Mouse (Mus musculus) midbrain, postnatal 0 days (tissue): Measurements from ENCODE around the gene Colgalt2. TPM values are rescaled to one million over a fixed set of nuclear protein-coding genes. Genes with fewer than 3 reads are reported as not detected.
"Not testable (repeated sequence)": the region's sequence is repeated elsewhere in the genome, so short reads cannot be mapped to it uniquely, and the experiment has no call there.

Experiments
- ATAC-seq: fragments of 200-750 bp; cut with Nextera tagmentation; 2 replicates; pipeline ENCODE4 v1.8.0; 2017; ENCODE audit warnings: moderate number of reproducible peaks, mild to moderate bottlenecking, moderate TSS enrichment, moderate library complexity; ENCODE audit not compliant: low FRiP score
- DNase-seq: peaks from one replicate; pipeline ENCODE4 v3.0.0-alpha.2; 2015; ENCODE audit warnings: low spot score
- H3K27ac ChIP-seq: fragments of 300-500 bp; sonication (generic); 2 replicates; pipeline ENCODE4 v1.5.1; 2014; ENCODE audit warnings: low read depth, mild to moderate bottlenecking, low read length, mixed read lengths
- H3K27me3 ChIP-seq: fragments of 300-500 bp; sonication (generic); 2 replicates; pipeline ENCODE4 v1.6.1; 2014; ENCODE audit warnings: low read length, control low read depth, mixed read lengths; ENCODE audit not compliant: insufficient read depth
- H3K36me3 ChIP-seq: fragments of 300-500 bp; sonication (generic); 2 replicates; pipeline ENCODE4 v1.6.1; 2014; ENCODE audit warnings: low read length, control low read depth, mixed read lengths; ENCODE audit not compliant: insufficient read depth
- H3K4me1 ChIP-seq: fragments of 300-500 bp; sonication (generic); 2 replicates; pipeline ENCODE4 v1.6.1; 2014; ENCODE audit warnings: mild to moderate bottlenecking, control low read depth, antibody characterized with exemption, low read length, mixed read lengths; ENCODE audit not compliant: insufficient read depth
- H3K4me2 ChIP-seq: fragments of 300-500 bp; sonication (generic); 2 replicates; pipeline ENCODE4 v1.6.1; 2014; ENCODE audit warnings: low read depth, mild to moderate bottlenecking, low read length, mixed read lengths; ENCODE audit not compliant: poor library complexity, severe bottlenecking
- H3K4me3 ChIP-seq: fragments of 300-500 bp; sonication (generic); 2 replicates; pipeline ENCODE4 v1.5.1; 2014; ENCODE audit warnings: low read depth, mild to moderate bottlenecking, low read length, moderate library complexity
- H3K9ac ChIP-seq: fragments of 300-500 bp; sonication (generic); replicated peaks from 2 replicates; pipeline ENCODE4 v1.6.1; 2014; ENCODE audit warnings: mild to moderate bottlenecking, low read length, moderate library complexity, mixed read lengths; ENCODE audit not compliant: poor library complexity, severe bottlenecking
- H3K9me3 ChIP-seq: fragments of 300-500 bp; sonication (generic); 2 replicates; pipeline ENCODE4 v1.6.1; 2016; ENCODE audit warnings: low read length, control low read depth
- CTCF ChIP-seq: IDR thresholded peaks from 2 replicates; pipeline ENCODE4 v1.5.1; 2016; ENCODE audit warnings: antibody characterized with exemption, mild to moderate bottlenecking
- WGBS: fragments of 180-500 bp; shearing (Covaris S2); extraction: QIAGEN DNeasy Blood & Tissue Kit; methylation state at CpG from one replicate; pipeline ENCODE4 v1.1.7; 2014; 5-methylcytosine and 5-hydroxymethylcytosine counted together
- polyA plus RNA-seq: library from polyadenylated mRNA; unstranded; fragments of >200 nt; fragmentation: Nextera tagmentation; extraction: Ambion mirVana; gene quantifications from 2 replicates; pipeline ENCODE4 v1.2.1, GENCODE M21; 2015
- total RNA-seq: library from RNA; depleted of rRNA; stranded (reverse); fragments of >200 nt; gene quantifications from 2 replicates; pipeline ENCODE4 v1.2.3, GENCODE M21; 2014

The Colgalt2 gene
- total and polyA plus RNA-seq, 2 experiments from 2014 or later: 5.3 to 14.2 TPM

DNA sequence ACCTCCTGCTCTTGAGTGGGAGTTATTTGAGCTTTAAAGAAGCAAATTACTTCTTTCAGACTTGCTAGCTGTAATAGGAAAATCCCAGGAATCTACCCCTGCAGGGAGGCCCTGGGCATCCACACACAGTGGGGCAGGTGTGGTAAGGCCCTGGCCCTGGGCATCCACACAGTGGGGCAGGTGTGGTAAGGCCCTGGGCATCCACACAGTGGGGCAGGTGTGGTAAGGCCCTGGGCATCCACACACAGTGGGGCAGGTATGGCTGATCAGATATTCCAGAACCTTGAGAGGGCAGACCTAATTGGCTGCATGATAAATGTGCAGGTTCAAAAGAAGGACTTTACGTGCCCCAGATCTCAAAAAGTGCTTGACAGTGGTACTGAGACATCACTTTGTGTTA, 15.0 kb upstream of the Colgalt2 start:
- no peak for ATAC-seq
- Histone ChIP-seq H3K36me3 (0 out of 2 replicates have a peak, but pooled peaks cover 4% of the 10 kb centered on the region), H3K9ac (no peak overlapping the region), H3K4me2 (no peak overlapping the region), H3K4me1 (no peaks in the 10 kb centered on the region), H3K9me3 (no peaks in the 10 kb centered on the region), H3K27me3 (no peaks in the 10 kb centered on the region), H3K27ac (no peak overlapping the region), H3K4me3 (no peak overlapping the region)
- DNase-seq: no peak
- 95% methylated on average over 1 of the region's 1 CpGs for WGBS
- TF ChIP-seq CTCF: no peak

DNA sequence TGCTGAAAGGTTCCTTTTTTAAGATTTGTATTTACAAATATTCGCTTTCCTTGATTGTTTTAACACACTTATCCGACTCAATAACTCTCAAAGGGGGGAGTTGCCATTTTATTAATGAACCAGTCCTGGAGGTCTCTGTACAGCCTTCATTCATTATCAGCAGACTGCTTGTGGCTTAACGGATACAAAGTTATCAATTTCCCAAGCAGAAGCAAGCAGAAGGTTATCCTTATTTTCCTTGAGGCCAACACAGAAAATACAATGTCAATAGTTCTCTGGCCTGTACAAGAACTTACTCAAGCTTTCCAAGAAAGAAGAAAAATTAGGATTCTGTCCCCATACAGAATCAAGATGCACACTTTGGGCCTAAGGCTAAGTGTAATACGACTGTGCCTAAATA, 13.9 kb upstream of the Colgalt2 start:
- H3K27me3 ChIP-seq, DNase-seq, H3K9me3 ChIP-seq, H3K27ac ChIP-seq, H3K4me1 ChIP-seq, H3K36me3 ChIP-seq: not testable (repeated sequence)
- 33% methylated on average over 2 of the region's 4 CpGs for WGBS
- Histone ChIP-seq H3K4me3 (peak overlapping the region; percentile 88), H3K4me2 (peak overlapping the region; percentile 72), H3K9ac (peak overlapping the region; percentile 74)
- ATAC-seq: 0 out of 2 replicates have a peak, but pooled peaks have one; percentile 7

DNA sequence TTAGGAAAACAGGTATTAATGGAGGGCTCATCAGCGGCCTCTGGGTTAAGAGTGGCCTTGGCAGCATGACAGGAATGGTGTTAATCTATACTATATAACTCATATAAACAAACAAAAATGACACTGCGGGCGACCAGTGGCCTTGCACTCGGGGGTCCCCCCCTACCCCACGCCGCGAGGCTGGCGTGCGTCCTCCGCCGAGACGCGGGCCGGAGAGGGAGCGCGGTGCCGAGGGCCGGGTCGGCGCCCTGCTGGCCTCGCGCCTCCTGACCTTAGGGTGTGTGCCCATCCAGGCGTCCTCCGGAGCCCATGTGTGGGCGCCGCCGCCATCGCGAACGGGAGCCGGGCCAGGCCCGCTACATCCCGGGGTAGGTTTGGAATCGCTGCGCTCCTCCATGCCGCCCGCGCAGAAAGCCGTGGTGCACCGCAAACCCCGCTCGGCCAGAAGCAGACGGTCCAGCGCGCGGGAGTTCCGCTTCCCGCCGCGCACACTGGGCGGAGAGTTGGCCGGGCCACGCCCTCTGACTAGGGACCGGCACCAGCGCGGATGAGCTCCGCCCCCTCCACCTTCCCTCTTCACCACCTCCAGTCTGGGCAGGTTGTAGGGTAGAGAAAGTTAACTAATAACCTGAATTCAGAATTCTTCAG, 13.3 kb upstream of the Colgalt2 start, which contains the start of gene Tsen15:
Gene Tsen15 (minus strand): TSS at position 501 of the 648 bp plus-strand sequence.
- Histone ChIP-seq H3K4me2 (peak within 1 kb of the TSS; percentile 72), H3K36me3 (0 out of 2 replicates have a peak, but pooled peaks cover 4% of the 10 kb centered on the region), H3K9ac (peak within 1 kb of the TSS; percentile 74), H3K4me3 (peak within 1 kb of the TSS; percentile 88), H3K27me3 (no peaks in the 10 kb centered on the region), H3K4me1 (no peaks in the 10 kb centered on the region), H3K9me3 (no peaks in the 10 kb centered on the region), H3K27ac (no peak within 1 kb of the TSS)
- TF ChIP-seq CTCF: no peak
- ATAC-seq (peak; percentile 91), DNase-seq (peak; percentile 78)
- WGBS: under 1% methylated on average over 57 of the region's 57 CpGs

DNA sequence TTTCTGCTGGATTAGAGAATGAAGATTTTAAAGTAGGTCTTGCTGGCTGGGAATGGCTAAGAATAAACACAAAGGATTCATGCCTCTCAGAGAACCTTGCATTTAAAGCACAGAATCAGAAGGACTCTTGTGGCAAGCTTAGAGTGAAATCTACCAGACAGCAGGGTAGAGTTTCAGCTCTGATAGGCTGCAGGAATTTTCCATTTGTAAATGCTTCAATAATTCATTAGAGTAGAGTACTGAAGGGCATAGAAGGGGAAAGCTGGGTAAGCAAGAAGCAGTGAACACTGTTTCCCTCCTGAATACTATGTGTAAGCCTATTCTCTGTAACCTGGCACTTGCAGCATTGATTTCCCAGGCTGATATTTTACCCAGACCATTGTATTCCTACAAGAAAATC, 10.4 kb upstream of the Colgalt2 start:
- ATAC-seq: no peak

DNA sequence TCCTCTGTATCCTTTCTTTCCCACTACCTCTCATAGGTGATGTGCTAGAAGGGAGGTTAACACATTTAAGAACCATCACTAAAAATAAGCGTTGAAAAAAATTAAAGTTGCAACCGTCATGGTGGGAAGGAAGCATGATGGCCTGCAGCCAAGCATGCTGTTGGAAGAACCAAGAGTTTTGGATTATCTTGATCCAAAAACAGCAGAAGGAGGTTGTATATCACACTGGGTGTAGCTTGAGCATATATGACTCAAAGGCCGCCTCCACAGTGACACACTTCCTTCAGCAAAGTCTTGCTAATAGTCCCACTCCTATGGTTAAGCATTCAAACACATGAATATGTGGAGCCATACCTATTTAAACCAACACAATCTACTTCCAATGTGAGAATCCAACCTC, 5.5 kb upstream of the Colgalt2 start:
- ATAC-seq: no peak
- Histone ChIP-seq H3K9me3 (no peaks in the 10 kb centered on the region), H3K4me1 (no peaks in the 10 kb centered on the region), H3K4me2 (no peak overlapping the region), H3K27ac (no peak overlapping the region), H3K27me3 (no peaks in the 10 kb centered on the region), H3K4me3 (no peak overlapping the region), H3K9ac (no peak overlapping the region), H3K36me3 (no peaks in the 10 kb centered on the region)
- WGBS: 93% methylated on average over 3 of the region's 3 CpGs
- no peak for TF ChIP-seq CTCF
- no peak for DNase-seq

More for the DNA sequence above, 10.4 kb upstream of the Colgalt2 start:
- no peak overlapping the region for H3K4me3 ChIP-seq
- TF ChIP-seq CTCF: no peak
- no peaks in the 10 kb centered on the region for H3K27me3 ChIP-seq
- no peaks in the 10 kb centered on the region for H3K9me3 ChIP-seq
- H3K4me2 ChIP-seq: no peak overlapping the region
- H3K9ac ChIP-seq: no peak overlapping the region
- DNase-seq: no peak
- H3K27ac ChIP-seq: no peak overlapping the region
- H3K4me1 ChIP-seq: no peaks in the 10 kb centered on the region
- H3K36me3 ChIP-seq: no peaks in the 10 kb centered on the region

DNA sequence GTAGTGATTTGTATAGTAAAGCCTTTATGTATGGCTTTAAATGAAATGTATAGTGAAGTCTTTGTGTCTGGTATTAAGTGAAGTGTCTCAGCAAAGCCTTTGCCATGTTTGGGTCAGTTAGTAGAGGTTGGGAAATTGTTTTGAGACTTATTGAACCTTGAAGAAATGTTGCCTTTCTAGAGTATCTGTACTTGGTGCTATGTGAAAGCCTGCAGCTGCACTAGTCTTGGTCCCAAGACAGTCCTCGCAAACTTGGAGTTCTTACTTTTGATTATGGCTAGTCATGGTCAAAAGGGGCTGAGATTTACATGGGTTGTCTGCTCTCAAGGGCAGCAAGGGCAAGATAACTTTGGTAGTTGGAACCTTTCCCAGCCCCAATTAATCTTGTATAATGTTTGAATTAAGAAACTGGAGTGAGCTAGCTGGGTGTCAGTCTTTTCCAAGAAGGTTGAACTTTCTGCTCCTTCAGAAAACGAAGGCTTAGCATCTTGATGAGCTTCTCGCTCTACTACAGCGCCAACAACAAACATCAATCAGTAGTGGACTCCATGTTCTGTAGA, 4.6 kb upstream of the Colgalt2 start:
- H3K27ac ChIP-seq: no peak overlapping the region
- no peak overlapping the region for H3K9ac ChIP-seq
- H3K9me3 ChIP-seq: no peaks in the 10 kb centered on the region
- H3K4me1 ChIP-seq: no peaks in the 10 kb centered on the region
- no peak for DNase-seq
- 86% methylated on average over 4 of the region's 4 CpGs for WGBS
- no peaks in the 10 kb centered on the region for H3K27me3 ChIP-seq
- TF ChIP-seq CTCF: no peak
- H3K36me3 ChIP-seq: no peaks in the 10 kb centered on the region
- H3K4me3 ChIP-seq: no peak overlapping the region
- no peak overlapping the region for H3K4me2 ChIP-seq
- ATAC-seq: no peak
